Mouse (Mus musculus): ENCODE measurements at regions not wholly inside any gene's neighbourhood (a gene's known extent, or its start where the extent isn't known, plus 50 kb on each side); places are given as distances from the start of the nearest gene placed in this dataset.

DNA sequence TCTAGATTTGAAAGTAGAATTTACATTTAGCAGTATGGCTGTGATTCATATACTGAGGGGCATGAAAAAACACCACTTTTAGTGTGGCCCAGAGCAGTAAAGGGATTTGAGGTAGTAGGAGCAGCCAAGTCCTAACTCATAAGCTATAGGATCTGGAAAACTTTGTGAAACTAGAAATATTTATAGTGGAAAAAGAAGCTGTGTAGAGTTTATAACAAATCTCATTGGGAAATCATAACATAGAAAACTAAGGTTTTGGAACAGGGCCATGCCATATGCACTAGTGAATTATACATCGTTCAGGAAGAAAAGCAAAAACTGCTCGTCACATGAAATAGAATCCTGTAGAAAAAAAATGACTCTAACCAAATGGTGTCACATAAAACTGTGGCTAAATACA lies 143.7 kb upstream of the Aldoart1 start:
- no peak for TF ChIP-seq CTCF (IDR thresholded peaks at IDR 0.05; ENCODE audit: low read depth)
- TF ChIP-seq EP300 (optimal IDR thresholded peaks at IDR 0.05) = no peak
